Mouse (Mus musculus) neural tube, embryonic 11.5 days (tissue): ENCODE results near the gene Plk4. TPM values are rescaled to one million over a fixed set of nuclear protein-coding genes. Genes with fewer than 3 reads are reported as not detected.
A peak's percentile ranks its signal among the peaks of the same experiment; 100 is the strongest.

Experiments used
- ATAC-seq: fragments of 200-750 bp; cut with Nextera tagmentation; 2 replicates; pipeline ENCODE4 v1.8.0; 2017; ENCODE audit warnings: moderate number of reproducible peaks, mild to moderate bottlenecking, moderate TSS enrichment, moderate library complexity; ENCODE audit not compliant: insufficient read depth, low FRiP score, low TSS enrichment
- DNase-seq: peaks from one replicate; pipeline ENCODE4 v3.0.0-alpha.2; 2015; ENCODE audit warnings: low spot score
- H3K27ac ChIP-seq: fragments of 300-500 bp; sonication (generic); 2 replicates; pipeline ENCODE4 v1.5.1; 2014; ENCODE audit warnings: low read depth, mild to moderate bottlenecking, low read length
- H3K27me3 ChIP-seq: fragments of 300-500 bp; sonication (generic); 2 replicates; pipeline ENCODE4 v1.6.1; 2014; ENCODE audit warnings: mild to moderate bottlenecking, low read length, mixed read lengths; ENCODE audit not compliant: control insufficient read depth, insufficient read depth
- H3K36me3 ChIP-seq: fragments of 300-500 bp; sonication (generic); 2 replicates; pipeline ENCODE4 v1.6.1; 2014; ENCODE audit warnings: mild to moderate bottlenecking, low read length, moderate library complexity, mixed read lengths; ENCODE audit not compliant: control insufficient read depth, insufficient read depth
- H3K4me1 ChIP-seq: fragments of 300-500 bp; sonication (generic); 2 replicates; pipeline ENCODE4 v1.6.1; 2014; ENCODE audit warnings: low read length, mixed read lengths; ENCODE audit not compliant: control insufficient read depth, insufficient read depth
- H3K4me2 ChIP-seq: fragments of 300-500 bp; sonication (generic); 2 replicates; pipeline ENCODE4 v1.6.1; 2014; ENCODE audit warnings: low read depth, mild to moderate bottlenecking, moderate library complexity
- H3K4me3 ChIP-seq: fragments of 300-500 bp; sonication (generic); 2 replicates; pipeline ENCODE4 v1.5.1; 2014; ENCODE audit warnings: low read depth, low read length
- H3K9ac ChIP-seq: fragments of 300-500 bp; sonication (generic); 2 replicates; pipeline ENCODE4 v1.6.1; 2014; ENCODE audit warnings: mild to moderate bottlenecking, low read length
- H3K9me3 ChIP-seq: fragments of 300-500 bp; sonication (generic); 2 replicates; pipeline ENCODE4 v1.6.1; 2016; ENCODE audit warnings: low read length; ENCODE audit not compliant: control insufficient read depth
- WGBS: fragments of 180-500 bp; shearing (Covaris S2); extraction: QIAGEN DNeasy Blood & Tissue Kit; methylation state at CpG from one replicate; pipeline ENCODE4 v1.1.7; 2014; 5-methylcytosine and 5-hydroxymethylcytosine counted together
- polyA plus RNA-seq: library from polyadenylated mRNA; unstranded; fragments of >200 nt; fragmentation: Nextera tagmentation; extraction: Ambion mirVana; gene quantifications from 2 replicates; pipeline ENCODE4 v1.2.1, GENCODE M21; 2014

Gene Plk4
- 61.3 and 63.5 TPM in 2 replicates for polyA plus RNA-seq

DNA sequence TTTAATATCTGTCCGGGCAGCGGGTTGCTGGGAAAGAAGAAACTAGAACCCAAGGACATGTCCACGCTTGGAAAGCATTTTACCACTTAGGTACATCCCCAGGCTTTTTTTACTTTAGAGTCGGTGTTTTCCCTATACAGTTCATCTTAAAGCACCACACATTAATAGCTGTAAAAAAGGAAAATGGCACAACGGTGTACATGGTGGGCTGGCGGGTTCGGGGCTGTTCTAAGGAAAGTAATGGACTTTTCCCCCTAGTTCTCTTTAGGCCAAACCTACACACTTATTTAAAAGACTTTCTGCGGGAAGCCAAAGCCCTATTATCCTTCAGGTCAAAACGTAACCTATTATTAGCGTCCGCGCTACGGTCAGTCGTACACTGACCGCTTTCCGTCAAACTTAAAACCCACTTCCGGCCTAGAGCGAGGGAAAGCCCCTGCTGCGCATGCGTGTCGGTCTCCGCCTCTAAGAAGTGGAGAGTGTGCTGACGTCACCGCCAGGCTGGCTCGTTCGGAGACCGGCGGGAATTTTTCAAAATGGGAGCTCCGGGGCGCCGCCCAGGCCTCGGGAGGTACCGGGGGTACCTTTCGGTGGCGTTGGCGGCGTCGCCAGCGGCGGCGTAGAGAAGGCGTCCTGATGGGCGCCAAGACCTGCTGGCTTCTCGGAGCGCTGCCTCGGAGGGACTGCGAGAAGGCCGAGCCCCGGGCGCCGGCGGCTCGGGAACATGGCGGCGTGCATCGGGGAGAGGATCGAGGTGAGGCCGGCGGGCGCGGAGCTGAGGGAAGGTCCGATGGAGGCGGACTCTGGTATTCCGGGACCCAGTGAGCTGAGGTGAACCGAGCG lies at the start of gene Plk4:
TSS of gene Plk4 (plus strand) at position 490 of the 843 bp plus-strand sequence.
- Histone ChIP-seq H3K9ac (peak within 1 kb of the TSS; percentile 86), H3K4me3 (peak within 1 kb of the TSS; percentile 78), H3K4me2 (peak within 1 kb of the TSS; percentile 87), H3K9me3 (no peaks in the 10 kb centered on the region), H3K4me1 (no peaks in the 10 kb centered on the region), H3K27me3 (no peaks in the 10 kb centered on the region), H3K27ac (0 out of 2 replicates have a peak within 1 kb of the TSS, but pooled peaks have one; percentile 11), H3K36me3 (no peaks in the 10 kb centered on the region; the same call in 1 of the 2 replicates)
- peak; percentile 97 for ATAC-seq
- DNase-seq, result peak; percentile 97
- 2% methylated on average over 66 of the region's 66 CpGs for WGBS

DNA sequence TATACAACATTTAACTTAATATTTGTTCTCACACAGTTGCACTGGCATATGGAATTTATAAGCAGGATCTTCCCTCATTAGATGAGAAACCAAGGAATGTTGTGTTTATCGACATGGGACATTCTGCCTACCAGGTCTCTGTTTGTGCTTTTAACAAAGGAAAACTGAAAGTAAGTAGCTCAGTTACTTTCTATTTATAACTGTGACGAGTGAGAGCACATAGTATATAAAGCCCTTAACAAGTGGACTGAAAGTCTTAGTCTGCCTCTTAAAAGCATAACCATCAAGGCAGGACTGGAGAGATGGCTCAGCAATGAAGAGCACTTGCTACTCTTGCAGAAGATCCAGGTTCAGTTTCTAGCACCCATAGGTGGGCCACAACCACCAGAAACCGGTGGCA lies 39.1 kb upstream of the Plk4 start:
- no peaks in the 10 kb centered on the region for H3K27me3 ChIP-seq
- H3K9me3 ChIP-seq, result no peaks in the 10 kb centered on the region
- no peak overlapping the region for H3K9ac ChIP-seq
- WGBS, result 93% methylated on average over 3 of the region's 3 CpGs
- no peak overlapping the region for H3K27ac ChIP-seq
- H3K4me1 ChIP-seq, result no peaks in the 10 kb centered on the region
- ATAC-seq (no peak), DNase-seq (no peak)
- H3K4me2 ChIP-seq, result no peak overlapping the region
- H3K4me3 ChIP-seq, result no peak overlapping the region
- H3K36me3 ChIP-seq, result peaks cover 7% of the 10 kb centered on the region; the same call in 1 of the 2 replicates

DNA sequence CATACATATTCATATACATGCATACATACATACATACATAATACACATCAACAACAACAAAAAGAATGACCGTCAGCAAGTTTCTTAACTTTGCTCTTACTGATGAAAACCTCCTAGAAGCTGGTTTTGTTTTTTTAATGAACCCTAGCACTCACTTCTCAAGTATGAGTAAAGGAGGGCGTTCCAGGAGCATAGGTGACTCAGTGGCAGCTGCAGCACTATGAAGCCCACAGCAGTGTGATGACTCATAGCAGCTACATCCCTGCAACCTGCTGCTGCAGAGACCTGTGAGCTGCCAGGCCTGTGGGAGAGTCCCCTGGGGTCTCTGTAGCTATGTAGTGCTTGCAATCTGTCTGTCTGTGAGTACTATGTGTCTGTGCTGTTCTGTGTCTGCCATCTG lies 38.5 kb upstream of the Plk4 start:
- ATAC-seq (no peak), DNase-seq (no peak)
- H3K9me3 ChIP-seq, result no peaks in the 10 kb centered on the region
- peaks cover 7% of the 10 kb centered on the region; the same call in 1 of the 2 replicates for H3K36me3 ChIP-seq
- H3K4me1 ChIP-seq, result no peaks in the 10 kb centered on the region
- no peaks in the 10 kb centered on the region for H3K27me3 ChIP-seq
- H3K4me2 ChIP-seq, result no peak overlapping the region
- WGBS, result 90% methylated on average over 2 of the region's 2 CpGs
- no peak overlapping the region for H3K27ac ChIP-seq
- H3K4me3 ChIP-seq, result no peak overlapping the region
- no peak overlapping the region for H3K9ac ChIP-seq

DNA sequence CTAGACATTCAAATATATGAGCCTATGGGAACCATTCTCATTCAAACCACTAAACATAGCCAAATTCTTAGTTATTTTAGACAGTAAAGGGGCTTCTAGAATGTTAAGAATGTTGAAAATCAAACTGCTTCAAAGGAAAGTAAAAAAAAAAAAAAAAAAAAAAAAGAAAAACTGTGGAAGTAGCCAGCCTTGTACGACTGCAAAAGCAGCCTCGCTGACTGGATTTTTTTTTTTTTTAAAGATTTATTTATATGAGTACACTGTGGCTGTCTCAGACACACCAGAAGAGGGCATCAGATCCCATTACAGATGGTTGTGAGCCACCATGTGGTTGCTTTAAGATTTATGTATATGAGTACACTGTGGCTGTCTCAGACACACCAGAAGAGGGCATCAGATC lies 6.0 kb upstream of the Plk4 start:
- Histone ChIP-seq H3K4me3 (no peak overlapping the region), H3K9ac (no peak overlapping the region), H3K9me3 (no peaks in the 10 kb centered on the region), H3K27ac (no peak overlapping the region), H3K4me1 (no peaks in the 10 kb centered on the region), H3K36me3 (no peaks in the 10 kb centered on the region), H3K4me2 (no peak overlapping the region), H3K27me3 (no peaks in the 10 kb centered on the region)
- no peak for ATAC-seq
- WGBS, result 94% methylated on average over 2 of the region's 2 CpGs
- DNase-seq, result no peak

DNA sequence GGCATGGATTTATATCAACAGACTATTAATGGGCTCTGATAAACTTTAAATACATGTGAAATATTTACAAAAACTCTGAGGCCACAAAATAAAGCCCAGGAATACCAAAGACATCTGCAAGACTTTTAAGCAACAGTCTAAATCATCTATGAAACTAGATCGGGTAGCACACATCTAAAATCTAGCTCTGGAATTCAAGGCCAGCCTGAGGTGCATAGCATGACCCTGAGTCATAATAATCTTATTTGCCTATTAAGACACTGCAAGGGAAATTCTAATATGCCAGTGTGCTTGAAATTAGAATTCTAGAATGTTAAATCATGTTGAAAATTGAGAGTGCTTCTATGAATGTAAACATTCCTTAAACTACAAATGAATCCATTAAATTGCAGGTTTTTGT lies 1.8 kb upstream of the Plk4 start:
- ATAC-seq, result no peak
- no peak overlapping the region for H3K4me3 ChIP-seq
- 90% methylated on average over 1 of the region's 1 CpGs for WGBS

DNA sequence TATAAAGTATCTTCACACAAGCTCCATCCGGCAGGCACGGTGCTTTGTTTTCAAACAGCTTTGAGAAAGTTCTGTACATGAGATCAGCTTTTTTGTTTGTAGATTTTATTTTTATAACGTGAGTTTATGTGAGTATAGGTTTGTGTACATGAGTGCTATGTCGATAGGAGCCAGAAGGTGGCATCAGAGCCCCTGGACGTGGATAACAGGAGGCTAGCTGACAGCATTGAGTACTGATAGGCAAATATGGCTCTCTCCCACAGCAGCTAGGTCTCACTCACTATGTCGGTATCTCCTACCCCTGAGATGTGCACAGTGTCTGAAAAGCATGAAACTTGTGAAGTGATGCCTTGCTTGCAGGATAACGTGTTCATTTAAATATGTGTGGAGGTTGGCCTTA lies 1.3 kb upstream of the Plk4 start:
- no peak for ATAC-seq
- WGBS, result 39% methylated on average over 7 of the region's 7 CpGs

More for the DNA sequence above, 1.8 kb upstream of the Plk4 start:
- H3K9ac ChIP-seq, result no peak overlapping the region
- no peaks in the 10 kb centered on the region for H3K27me3 ChIP-seq
- no peaks in the 10 kb centered on the region for H3K9me3 ChIP-seq
- H3K27ac ChIP-seq, result no peak overlapping the region
- no peaks in the 10 kb centered on the region; the same call in 1 of the 2 replicates for H3K36me3 ChIP-seq
- H3K4me2 ChIP-seq, result no peak overlapping the region
- DNase-seq, result no peak
- no peaks in the 10 kb centered on the region for H3K4me1 ChIP-seq

DNA sequence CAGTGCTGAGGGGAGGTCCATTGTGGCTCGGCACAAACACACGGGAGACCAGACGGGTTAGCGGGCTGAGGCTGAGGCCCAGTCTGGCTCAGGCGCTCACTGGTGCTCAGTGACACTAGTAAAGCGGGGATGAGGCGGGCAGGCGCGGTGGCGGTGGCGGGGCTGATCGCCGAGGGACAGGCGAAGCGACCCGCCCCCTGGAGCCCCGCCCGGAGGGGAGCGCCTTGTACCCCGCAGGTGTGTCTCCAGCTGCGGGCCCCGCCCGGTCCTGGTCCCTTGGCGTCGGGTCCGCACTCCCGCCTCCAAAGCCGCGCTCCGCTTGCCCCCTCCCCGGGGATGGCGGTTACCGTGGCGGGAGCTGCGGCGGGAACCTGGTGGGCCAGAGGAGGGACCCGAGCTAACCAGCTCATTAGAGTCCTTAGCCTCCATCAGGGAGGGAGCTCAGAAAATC lies 579 bp downstream of the Plk4 start:
- 0% methylated on average over 26 of the region's 37 CpGs for WGBS
- Histone ChIP-seq H3K36me3 (no peaks in the 10 kb centered on the region; the same call in 1 of the 2 replicates), H3K9me3 (no peaks in the 10 kb centered on the region), H3K4me3 (peak overlapping the region; percentile 78), H3K27ac (0 out of 2 replicates have a peak overlapping the region, but pooled peaks have one; percentile 11), H3K27me3 (no peaks in the 10 kb centered on the region), H3K9ac (peak overlapping the region; percentile 86), H3K4me1 (no peaks in the 10 kb centered on the region), H3K4me2 (peak overlapping the region; percentile 87)
- DNase-seq (no peak), ATAC-seq (peak; percentile 81)

More for the DNA sequence above, 1.3 kb upstream of the Plk4 start:
- no peak overlapping the region for H3K27ac ChIP-seq
- no peak overlapping the region for H3K4me3 ChIP-seq
- no peaks in the 10 kb centered on the region for H3K27me3 ChIP-seq
- no peaks in the 10 kb centered on the region for H3K9me3 ChIP-seq
- H3K9ac ChIP-seq, result no peak overlapping the region
- peak; percentile 44 for DNase-seq
- H3K4me2 ChIP-seq, result no peak overlapping the region
- H3K36me3 ChIP-seq, result no peaks in the 10 kb centered on the region; the same call in 1 of the 2 replicates
- no peaks in the 10 kb centered on the region for H3K4me1 ChIP-seq

DNA sequence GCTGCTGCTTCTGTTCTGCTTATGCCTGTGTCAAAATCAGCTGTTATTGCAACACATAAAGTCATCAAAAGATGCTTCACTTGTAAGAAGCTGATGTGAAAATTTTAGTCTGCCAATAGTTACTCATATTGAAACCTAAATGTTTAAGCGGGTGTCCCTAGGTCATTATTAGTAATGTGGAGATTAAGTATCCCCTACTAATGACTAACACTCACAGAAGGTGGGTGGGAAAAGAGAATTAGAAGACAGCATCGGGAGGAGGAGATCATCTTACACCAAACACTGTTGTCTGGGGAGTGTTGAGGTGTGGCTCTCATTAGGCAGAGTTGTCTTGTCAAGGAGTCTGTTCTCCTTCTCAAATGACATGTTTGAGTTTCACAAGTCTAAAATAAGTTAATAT lies 7.1 kb downstream of the Plk4 start:
- H3K36me3 ChIP-seq, result peaks cover 8% of the 10 kb centered on the region
- no peaks in the 10 kb centered on the region for H3K9me3 ChIP-seq
- no peak overlapping the region for H3K27ac ChIP-seq
- H3K4me1 ChIP-seq, result no peaks in the 10 kb centered on the region
- WGBS, result 75% methylated on average over 2 of the region's 2 CpGs
- ATAC-seq (no peak), DNase-seq (no peak)
- H3K27me3 ChIP-seq, result no peaks in the 10 kb centered on the region
- no peak overlapping the region for H3K9ac ChIP-seq
- H3K4me2 ChIP-seq, result no peak overlapping the region
- no peak overlapping the region for H3K4me3 ChIP-seq

DNA sequence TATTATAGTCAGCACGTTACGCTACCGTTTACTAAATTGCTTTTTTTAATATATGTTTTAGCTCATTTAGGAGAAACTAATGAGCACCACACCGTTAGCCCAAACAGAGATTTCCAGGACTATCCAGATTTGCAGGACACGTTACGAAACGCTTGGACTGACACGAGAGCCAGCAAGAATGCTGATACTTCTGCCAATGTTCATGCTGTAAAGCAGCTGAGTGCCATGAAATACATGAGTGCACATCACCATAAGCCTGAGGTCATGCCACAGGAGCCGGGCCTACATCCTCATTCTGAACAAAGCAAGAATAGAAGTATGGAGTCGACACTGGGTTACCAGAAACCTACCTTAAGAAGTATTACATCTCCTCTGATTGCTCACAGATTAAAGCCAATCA lies 8.9 kb downstream of the Plk4 start:
- ATAC-seq, result no peak
- Histone ChIP-seq H3K9ac (no peak overlapping the region), H3K9me3 (no peaks in the 10 kb centered on the region), H3K4me2 (no peak overlapping the region), H3K27ac (no peak overlapping the region), H3K4me1 (no peaks in the 10 kb centered on the region), H3K36me3 (peaks cover 12% of the 10 kb centered on the region), H3K4me3 (no peak overlapping the region), H3K27me3 (no peaks in the 10 kb centered on the region)
- WGBS, result 96% methylated on average over 10 of the region's 10 CpGs
- DNase-seq, result no peak
